Comparison of ENCODE assay signal across 47 mouse cellular contexts in genomic region chr5:88372563-88372962, GRCm38 (mm10). TPM values are rescaled to one million over a fixed set of nuclear protein-coding genes. Genes with fewer than 3 reads are reported as not detected.
"Had no signal": no experiment of that assay in that cellular context is flagged by ENCODE, and none has a peak within 500 bp of the region (broad histone marks: within the 10 kb centered on the region; RNA-seq: fewer than 3 reads in every experiment).

No protein-coding gene starts in this region.

- H3K36me3 ChIP-seq: limb, embryonic 10.5 days; limb, embryonic 12.5 days; limb, embryonic 13.5 days; limb, embryonic 15.5 days; liver, embryonic 12.5 days; liver, embryonic 13.5 days; liver, embryonic 15.5 days; lung, embryonic 15.5 days; midbrain, embryonic 10.5 days; midbrain, embryonic 12.5 days; midbrain, embryonic 13.5 days; midbrain, embryonic 15.5 days; neural tube, embryonic 12.5 days had no signal

- H3K27ac ChIP-seq: limb, embryonic 10.5 days; limb, embryonic 12.5 days; limb, embryonic 13.5 days; limb, embryonic 15.5 days; liver, embryonic 12.5 days; liver, embryonic 13.5 days; liver, embryonic 14.5 days; liver, embryonic 15.5 days; lung, embryonic 15.5 days; macrophage; midbrain, embryonic 10.5 days; midbrain, embryonic 12.5 days; midbrain, embryonic 13.5 days; midbrain, embryonic 15.5 days; neural tube, embryonic 12.5 days had no signal

- H3K4me2 ChIP-seq: limb, embryonic 12.5 days; limb, embryonic 13.5 days; limb, embryonic 15.5 days; liver, embryonic 11.5 days; liver, embryonic 12.5 days; liver, embryonic 13.5 days; liver, embryonic 15.5 days; lung, embryonic 14.5 days; lung, embryonic 15.5 days; midbrain, embryonic 11.5 days; midbrain, embryonic 12.5 days; midbrain, embryonic 13.5 days; midbrain, embryonic 15.5 days; neural tube, embryonic 12.5 days had no signal

- H3K9ac ChIP-seq: limb, embryonic 12.5 days; limb, embryonic 13.5 days; limb, embryonic 15.5 days; liver, embryonic 12.5 days; liver, embryonic 13.5 days; liver, embryonic 14.5 days; liver, embryonic 15.5 days; liver, postnatal 0 days; lung, embryonic 14.5 days; lung, embryonic 15.5 days; midbrain, embryonic 12.5 days; midbrain, embryonic 13.5 days; midbrain, embryonic 15.5 days; neural tube, embryonic 12.5 days had no signal

- H3K4me1 ChIP-seq: limb, embryonic 10.5 days; limb, embryonic 12.5 days; limb, embryonic 13.5 days; limb, embryonic 15.5 days; liver, embryonic 12.5 days; liver, embryonic 13.5 days; liver, embryonic 15.5 days; lung, embryonic 15.5 days; megakaryocyte, embryonic 14.5 days; midbrain, embryonic 10.5 days; midbrain, embryonic 12.5 days; midbrain, embryonic 13.5 days; midbrain, embryonic 15.5 days; neural tube, embryonic 12.5 days had no signal

- DNase-seq: left cerebral cortex, postnatal 4 days; liver; liver, embryonic 13.5 days; liver, postnatal 0 days; lung, adult 18-20 months; lung, adult 2 months; lung, embryonic 14.5 days; lung, postnatal 10 days; lung, postnatal 14 days; lung, postnatal 36 days; lung, postnatal 4 days; midbrain, embryonic 14.5 days had no signal

- H3K27me3 ChIP-seq: limb, embryonic 12.5 days; limb, embryonic 13.5 days; limb, embryonic 15.5 days; liver, embryonic 12.5 days; liver, embryonic 13.5 days; liver, embryonic 15.5 days; lung, embryonic 15.5 days; megakaryocyte, embryonic 14.5 days; midbrain, embryonic 12.5 days; midbrain, embryonic 13.5 days; midbrain, embryonic 15.5 days; neural tube, embryonic 12.5 days had no signal

- H3K4me3 ChIP-seq: limb, embryonic 10.5 days; limb, embryonic 12.5 days; limb, embryonic 13.5 days; limb, embryonic 15.5 days; liver, embryonic 12.5 days; liver, embryonic 13.5 days; liver, embryonic 15.5 days; lung, embryonic 15.5 days; megakaryocyte, embryonic 14.5 days; midbrain, embryonic 10.5 days; midbrain, embryonic 12.5 days; midbrain, embryonic 13.5 days; midbrain, embryonic 15.5 days; myocyte; neural tube, embryonic 12.5 days had no signal

- H3K9me3 ChIP-seq: limb, embryonic 10.5 days; limb, embryonic 12.5 days; limb, embryonic 13.5 days; limb, embryonic 15.5 days; liver, embryonic 12.5 days; liver, embryonic 13.5 days; liver, embryonic 15.5 days; lung, embryonic 15.5 days; megakaryocyte, embryonic 14.5 days; midbrain, embryonic 10.5 days; midbrain, embryonic 12.5 days; midbrain, embryonic 13.5 days; midbrain, embryonic 15.5 days; neural tube, embryonic 12.5 days had no signal

- ATAC-seq: liver, embryonic 12.5 days; liver, postnatal 0 days; lung, postnatal 0 days; midbrain, embryonic 13.5 days; midbrain, embryonic 15.5 days; midbrain, embryonic 16.5 days had no signal

RNA-seq across cellular contexts. Expression of gene Amtn, which starts 3.3 kb away (rescaled TPM):
- total RNA-seq: left cerebral cortex, postnatal 10 days; left cerebral cortex, postnatal 14 days; left cerebral cortex, postnatal 25 days; left cerebral cortex, postnatal 36 days; left cerebral cortex, postnatal 4 days; liver, adult 2 months; megakaryocyte progenitor cell, adult 5-6 weeks; megakaryocyte, adult 5-6 weeks; megakaryocyte-erythroid progenitor cell, adult 5-6 weeks; midbrain, postnatal 0 days; monocyte, adult 5-6 weeks had no signal
- polyA plus RNA-seq: limb, embryonic 10.5 days; limb, embryonic 11.5 days; limb, embryonic 12.5 days; liver, adult 2 months; liver, embryonic 11.5 days; liver, embryonic 12.5 days; liver, embryonic 13.5 days; liver, embryonic 14.5 days; liver, embryonic 15.5 days; liver, embryonic 16.5 days; liver, postnatal 0 days; lung, embryonic 14.5 days; lung, embryonic 15.5 days; lung, embryonic 16.5 days; macrophage; midbrain, embryonic 10.5 days; midbrain, embryonic 11.5 days; midbrain, embryonic 12.5 days; midbrain, embryonic 13.5 days; midbrain, embryonic 14.5 days; midbrain, embryonic 15.5 days; midbrain, embryonic 16.5 days; midbrain, postnatal 0 days; myocyte; neural tube, embryonic 11.5 days; neural tube, embryonic 12.5 days had no signal

RNA-seq across cellular contexts. Expression of gene Prol1, which starts 55.5 kb away (rescaled TPM):
- total RNA-seq: left cerebral cortex, postnatal 10 days; left cerebral cortex, postnatal 14 days; left cerebral cortex, postnatal 25 days; left cerebral cortex, postnatal 36 days; left cerebral cortex, postnatal 4 days; liver, adult 2 months; megakaryocyte progenitor cell, adult 5-6 weeks; megakaryocyte, adult 5-6 weeks; megakaryocyte-erythroid progenitor cell, adult 5-6 weeks; midbrain, postnatal 0 days; monocyte, adult 5-6 weeks had no signal
- polyA plus RNA-seq: limb, embryonic 10.5 days; limb, embryonic 11.5 days; limb, embryonic 12.5 days; limb, embryonic 13.5 days; limb, embryonic 14.5 days; limb, embryonic 15.5 days; liver, adult 2 months; liver, embryonic 11.5 days; liver, embryonic 12.5 days; liver, embryonic 13.5 days; liver, embryonic 14.5 days; liver, embryonic 15.5 days; liver, embryonic 16.5 days; liver, postnatal 0 days; lung, adult 2 months; lung, embryonic 14.5 days; lung, embryonic 15.5 days; lung, embryonic 16.5 days; lung, postnatal 0 days; macrophage; midbrain, embryonic 10.5 days; midbrain, embryonic 11.5 days; midbrain, embryonic 12.5 days; midbrain, embryonic 13.5 days; midbrain, embryonic 14.5 days; midbrain, embryonic 15.5 days; midbrain, embryonic 16.5 days; midbrain, postnatal 0 days; myocyte; neural tube, embryonic 11.5 days; neural tube, embryonic 12.5 days had no signal
